Mouse (Mus musculus): Measurements from ENCODE around the gene Icosl.
A peak's percentile ranks its signal among the peaks of the same experiment; 100 is the strongest.
"Not testable (repeated sequence)": the region's sequence is repeated elsewhere in the genome, so short reads cannot be mapped to it uniquely, and the experiment has no call there.

The Icosl gene

DNA sequence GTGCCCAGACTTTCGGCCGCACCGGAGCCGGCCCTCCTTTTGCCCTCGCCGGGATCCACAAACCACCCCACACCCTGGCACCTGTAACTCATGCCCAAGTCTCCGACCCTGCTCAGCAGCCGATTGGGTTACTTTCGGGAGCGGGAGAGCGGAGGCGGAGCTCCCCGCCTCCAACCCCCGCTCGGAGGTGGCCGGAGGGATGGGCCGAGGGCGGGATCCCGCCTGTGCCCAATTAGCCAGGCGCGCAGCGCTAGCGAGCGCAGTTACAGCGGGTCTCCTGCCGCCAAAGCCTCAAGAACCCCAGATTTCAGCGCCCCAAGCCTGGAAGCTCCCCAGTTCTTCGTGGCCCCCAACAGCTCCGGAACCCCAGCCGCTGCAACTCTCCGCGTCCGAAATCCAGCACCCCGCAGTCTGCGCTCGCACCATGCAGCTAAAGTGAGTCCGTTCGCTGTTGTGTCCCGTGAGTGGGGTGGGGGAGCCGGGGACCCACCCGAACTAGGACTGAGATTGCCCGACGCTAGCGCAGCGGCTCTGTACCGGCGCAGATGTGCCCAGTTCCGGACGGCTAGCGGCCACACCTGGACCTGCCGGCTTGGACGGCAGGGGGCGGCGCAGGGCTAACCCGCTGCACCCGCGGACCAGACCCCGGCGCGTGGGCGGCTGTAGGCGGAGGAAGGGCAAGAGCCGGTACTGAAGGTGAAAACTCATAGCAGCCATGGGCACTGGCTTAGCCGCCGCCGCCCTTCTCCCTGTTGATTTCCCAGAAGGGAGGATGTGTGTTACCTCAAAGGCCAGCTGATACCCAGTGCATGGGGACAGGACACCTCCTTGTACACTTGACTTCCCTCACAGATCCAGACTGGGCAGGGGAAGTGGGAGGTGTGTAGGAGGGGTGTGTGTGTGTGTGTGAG is at the start of gene Icosl:
Icosl (plus strand) TSS at position 202 of the 911 bp plus-strand sequence.
- DNase-seq (ENCODE audit: low read depth, low spot score), result no peak

DNA sequence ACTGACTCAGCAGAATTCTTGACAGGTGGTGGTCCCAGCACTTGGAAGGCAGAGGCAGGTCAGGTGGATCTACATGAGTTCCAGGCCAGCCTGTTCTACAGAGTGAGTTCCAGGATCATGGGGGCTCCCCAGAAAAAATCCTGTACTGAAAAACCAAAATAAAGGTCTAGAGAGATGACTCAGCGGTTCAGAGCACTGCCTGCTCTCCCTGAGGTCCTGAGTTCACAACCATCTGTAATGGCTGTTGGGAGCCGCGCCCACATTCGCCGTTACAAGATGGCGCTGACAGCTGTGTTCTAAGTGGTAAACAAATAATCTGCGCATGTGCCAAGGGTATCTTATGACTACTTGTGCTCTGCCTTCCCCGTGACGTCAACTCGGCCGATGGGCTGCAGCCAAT is 49.1 kb upstream of the Icosl start:
- not testable (repeated sequence) for DNase-seq (ENCODE audit: low read depth, low spot score)

DNA sequence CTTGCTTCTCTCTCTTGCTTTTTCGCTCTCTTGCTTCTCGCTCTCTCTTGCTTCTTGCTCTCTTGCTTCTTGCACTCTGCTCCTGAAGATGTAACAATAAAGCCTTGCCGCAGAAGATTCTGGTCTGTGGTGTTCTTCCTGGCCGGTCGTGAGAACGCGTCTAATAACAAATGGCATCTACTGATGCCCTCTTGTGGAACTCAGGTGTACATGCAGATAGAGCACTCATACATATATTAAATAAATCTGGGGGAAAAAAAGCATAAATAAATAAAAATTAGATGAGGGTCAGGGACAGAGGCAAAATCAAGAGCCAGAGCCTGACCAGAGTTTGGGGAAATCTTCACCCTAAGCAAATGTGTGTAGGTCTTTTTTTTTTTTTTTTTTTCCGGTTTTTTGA is 43.6 kb upstream of the Icosl start:
- not testable (repeated sequence) for DNase-seq (ENCODE audit: low read depth, low spot score)

DNA sequence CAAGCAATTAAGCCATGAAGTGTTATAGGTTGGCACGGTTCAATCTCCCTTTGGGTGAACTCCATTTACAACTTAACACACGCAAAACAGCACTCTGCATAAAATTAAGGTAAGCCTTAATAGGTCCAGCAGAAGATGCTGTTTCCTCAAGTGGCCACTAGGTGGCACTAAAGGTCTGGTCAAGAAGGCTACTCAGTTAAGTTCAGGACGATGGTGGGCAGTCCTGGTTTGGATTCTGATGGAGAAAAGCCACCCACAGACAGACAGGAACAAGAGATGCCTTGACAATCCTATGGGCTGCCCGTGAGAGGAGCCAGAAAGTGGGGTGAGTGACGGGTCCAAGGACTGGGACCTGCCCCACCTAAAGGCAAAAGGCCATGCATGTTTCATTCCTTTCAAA is 41.0 kb upstream of the Icosl start:
- peak; percentile 65 for DNase-seq (ENCODE audit: low read depth, low spot score)

DNA sequence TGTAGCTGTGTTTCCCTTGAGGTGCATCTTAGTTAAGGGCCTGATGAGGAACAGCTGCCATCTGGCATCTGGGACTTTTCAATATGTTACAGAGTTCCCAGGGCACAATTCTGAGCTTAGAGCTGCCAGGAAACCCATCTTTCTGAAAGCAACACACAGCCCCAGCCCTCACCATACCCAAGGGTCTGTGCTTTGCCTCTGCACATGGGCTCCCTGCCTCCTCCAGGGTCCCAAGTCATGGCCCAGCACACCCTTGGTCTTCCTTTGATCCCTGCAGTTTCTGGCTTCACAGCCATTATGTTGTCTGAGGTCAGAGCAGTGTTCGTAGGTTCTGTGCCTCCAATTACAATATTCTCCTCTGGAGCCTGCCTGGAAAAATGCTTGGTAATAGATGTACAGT is 40.0 kb upstream of the Icosl start:
- no peak for DNase-seq (ENCODE audit: low read depth, low spot score)

DNA sequence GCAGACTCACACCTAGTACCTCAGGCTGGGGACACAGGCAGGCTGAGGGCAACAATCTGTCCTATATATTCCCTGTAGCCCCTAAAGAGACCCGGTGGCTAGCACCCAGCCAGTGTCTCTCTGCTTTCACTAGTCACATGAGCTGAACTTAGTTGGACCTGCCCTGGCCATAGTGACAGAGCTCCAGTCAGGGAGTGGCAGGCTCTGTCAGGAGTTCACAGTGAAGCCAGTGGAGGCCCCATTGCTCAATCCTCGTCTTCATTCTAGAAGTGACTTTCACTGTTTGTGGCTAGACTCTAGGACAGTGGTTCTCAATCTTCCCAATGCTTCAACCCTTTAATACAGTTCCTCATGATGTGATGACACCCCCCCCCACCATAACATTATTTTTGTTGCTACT is 37.1 kb upstream of the Icosl start:
- DNase-seq (ENCODE audit: low read depth, low spot score), result no peak

DNA sequence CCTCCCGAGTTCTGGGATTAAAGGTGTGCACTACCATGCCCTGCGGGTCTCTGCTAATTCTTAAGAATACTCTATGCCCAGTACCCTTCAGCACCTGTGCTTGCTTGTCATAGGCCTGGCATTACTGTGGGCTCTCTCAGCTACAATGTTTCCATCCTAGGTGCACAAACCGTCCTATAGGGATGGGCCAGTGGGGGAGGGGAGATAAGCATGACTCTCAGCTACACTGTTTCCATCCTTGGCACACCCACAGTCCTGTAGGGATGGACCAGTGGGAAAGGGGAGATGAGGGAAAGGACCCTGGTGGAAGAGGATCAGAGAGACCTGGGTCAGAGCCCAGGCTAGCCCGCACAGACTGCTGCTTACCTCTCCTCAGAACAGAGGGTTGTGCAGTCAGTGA is 32.0 kb upstream of the Icosl start:
- DNase-seq (ENCODE audit: low read depth, low spot score), result no peak

DNA sequence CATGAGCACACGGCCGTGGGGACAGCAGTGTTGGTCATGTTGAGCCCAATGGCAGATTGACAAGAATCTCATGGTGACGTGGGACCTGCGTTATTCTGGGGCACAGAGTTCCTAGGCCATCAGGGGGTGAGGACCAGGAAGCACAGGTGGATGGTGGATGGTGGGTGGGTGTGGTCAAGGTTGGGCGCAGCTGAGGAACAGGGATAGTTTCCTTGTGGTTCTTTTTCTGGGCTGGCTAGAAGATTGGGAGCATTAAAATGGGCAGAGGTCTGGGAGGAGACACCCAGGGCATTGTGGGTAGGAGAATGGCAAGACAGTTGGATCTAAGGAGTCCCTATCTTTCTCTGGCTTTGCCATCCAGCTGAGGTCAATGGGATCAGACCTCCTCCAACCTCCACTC is 27.5 kb upstream of the Icosl start, which contains the start of gene Dnmt3l:
Dnmt3l (plus strand) TSS at position 301 of the 400 bp plus-strand sequence.
- no peak for DNase-seq (ENCODE audit: low read depth, low spot score)

DNA sequence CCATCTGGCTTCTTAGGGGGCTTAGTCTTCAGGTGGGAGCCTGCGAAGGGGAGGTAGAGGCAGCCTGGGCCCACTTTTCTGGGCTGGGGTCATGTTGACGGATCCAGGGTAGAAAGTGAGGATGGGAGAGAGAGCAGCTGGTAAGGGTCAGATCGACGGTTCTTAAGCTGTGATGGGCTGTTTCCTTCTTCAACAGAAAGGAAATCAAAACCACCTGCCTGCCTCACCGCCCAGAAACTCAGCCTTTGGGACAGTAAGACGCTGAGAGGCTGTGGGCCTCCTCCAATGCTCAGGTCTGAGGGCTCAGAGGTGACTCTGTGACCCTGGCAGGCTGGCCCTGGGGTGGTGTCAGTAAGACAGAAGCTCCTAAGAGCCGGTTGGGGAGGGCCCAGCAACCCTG is 27.0 kb upstream of the Icosl start:
- DNase-seq (ENCODE audit: low read depth, low spot score), result no peak

DNA sequence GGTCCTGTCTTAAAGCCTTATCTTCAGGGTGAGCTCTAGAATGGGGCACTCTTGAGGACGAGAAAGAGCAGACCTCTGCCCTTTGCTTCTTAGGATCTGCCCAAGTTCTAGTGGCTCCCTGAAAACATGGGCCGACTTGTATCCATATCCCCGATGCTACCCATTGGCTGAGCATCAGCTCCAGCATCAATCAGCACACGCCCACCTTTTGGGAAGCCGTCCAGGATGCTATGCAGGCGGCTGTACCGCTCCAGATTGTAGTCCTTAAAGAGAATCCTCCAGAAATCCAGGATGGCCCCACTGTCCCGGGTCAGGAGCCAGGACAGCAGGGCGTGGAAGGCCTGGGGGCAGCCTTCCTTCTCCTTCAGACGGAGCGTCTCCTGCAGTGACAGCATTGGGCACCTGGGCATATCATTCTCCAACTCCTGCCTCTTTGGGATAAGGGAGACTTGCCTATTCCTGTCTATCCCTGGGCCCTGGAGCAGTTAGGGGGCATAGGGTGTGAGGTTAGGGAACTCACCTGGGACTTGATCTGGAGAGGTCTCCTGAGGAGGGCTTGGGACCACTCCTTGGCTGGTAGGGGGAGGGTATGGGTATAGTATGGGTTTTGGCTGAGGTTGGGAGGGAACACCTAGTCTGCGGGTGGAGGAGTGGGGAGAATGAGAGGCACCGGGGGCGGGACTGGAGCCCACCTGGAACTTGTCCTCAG is 26.3 kb upstream of the Icosl start:
- DNase-seq (ENCODE audit: low read depth, low spot score), result no peak

DNA sequence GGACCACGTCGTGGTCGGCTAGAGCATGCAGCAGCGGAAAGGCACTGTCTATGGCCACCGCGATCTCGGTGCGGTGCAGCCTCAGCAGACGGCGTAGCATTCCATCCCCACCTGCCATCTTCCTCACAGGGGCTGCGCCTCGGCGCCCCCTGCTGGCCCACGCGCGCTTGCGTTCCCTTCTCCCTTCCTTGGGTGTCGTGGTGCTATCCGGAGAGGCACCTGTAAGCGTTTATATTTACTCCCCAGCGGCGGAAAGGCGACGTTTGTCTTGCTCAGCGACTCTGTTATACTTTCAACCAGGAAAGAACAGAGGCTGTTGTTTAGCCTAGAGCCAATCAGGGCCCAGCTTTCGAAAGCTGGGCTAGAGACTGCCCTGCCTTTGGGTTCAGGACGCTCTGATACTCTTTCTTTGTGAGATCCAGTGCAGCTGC is 25.7 kb upstream of the Icosl start, which contains the start of gene Aire:
Aire (minus strand) TSS at position 205 of the 431 bp plus-strand sequence.
- no peak for DNase-seq (ENCODE audit: low read depth, low spot score)

DNA sequence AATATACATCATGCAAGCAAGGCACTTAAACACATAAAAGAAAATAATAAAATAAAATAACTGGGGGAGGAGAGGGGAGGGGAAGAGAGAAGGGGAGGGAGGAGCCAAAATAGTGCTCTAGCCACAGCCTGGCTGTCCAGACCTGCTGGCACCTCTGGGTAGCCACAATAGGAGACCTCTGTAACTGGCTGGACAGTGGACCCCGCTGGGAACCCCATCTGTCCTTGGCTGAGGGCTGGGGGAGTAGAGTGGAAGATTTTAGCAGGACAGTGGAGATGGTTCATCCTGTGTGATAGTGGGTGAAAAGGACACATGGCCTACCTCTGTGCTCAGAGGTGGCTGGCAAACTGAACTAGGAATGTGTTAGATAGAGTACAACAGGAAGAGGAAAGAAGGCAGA is 24.6 kb upstream of the Icosl start:
- DNase-seq (ENCODE audit: low read depth, low spot score), result no peak

DNA sequence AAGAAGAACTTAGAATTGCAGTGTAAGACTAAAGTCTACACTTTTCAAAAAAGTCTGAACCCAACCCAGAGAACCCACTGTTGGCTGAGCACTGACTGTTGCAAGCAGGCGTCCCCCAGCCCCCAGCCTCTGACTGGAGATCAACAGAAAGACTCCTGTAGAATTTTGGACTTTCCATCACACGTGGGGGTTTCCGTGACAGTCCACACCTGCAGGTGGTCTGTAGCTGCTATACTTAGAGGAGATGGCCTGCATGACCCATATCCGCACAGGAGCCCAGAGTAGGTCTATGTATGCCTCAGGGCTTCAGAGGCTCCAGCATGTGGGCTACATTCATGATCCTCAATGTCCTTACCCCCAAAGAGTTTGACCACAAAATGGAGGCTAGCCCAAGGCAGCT is 22.7 kb upstream of the Icosl start:
- DNase-seq (ENCODE audit: low read depth, low spot score), result no peak

DNA sequence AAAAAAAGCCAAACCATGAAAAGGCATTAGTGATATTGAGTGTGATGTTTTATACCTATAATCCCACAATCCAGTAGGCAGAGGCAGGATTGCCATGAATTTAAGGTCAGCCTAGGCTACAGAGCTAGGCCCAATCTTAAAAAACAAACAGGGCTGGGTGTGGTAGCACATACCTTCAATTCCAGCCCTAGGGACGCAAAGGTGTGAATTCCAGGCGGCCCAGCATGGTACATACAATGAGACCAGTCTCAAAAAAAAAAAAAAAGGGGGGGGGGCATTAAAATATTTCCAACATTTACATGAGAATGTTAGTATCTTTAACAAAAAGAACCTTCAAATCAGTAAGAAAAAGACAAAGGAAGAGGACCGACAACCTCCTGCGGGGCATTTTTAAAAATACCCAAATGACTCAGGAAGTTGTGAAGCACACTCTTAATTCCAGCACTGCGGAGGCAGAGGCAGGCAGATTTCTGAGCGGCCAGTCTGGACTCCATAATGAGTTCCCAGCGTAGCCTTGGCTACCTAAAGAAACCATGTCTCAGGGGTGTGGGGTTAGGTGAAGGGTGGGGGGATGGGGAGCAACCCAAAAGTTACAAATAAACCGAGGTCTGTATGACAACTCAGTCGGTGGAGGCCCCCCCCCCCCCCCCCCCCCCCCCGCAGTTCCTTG is 20.9 kb upstream of the Icosl start:
- no peak for DNase-seq (ENCODE audit: low read depth, low spot score)

DNA sequence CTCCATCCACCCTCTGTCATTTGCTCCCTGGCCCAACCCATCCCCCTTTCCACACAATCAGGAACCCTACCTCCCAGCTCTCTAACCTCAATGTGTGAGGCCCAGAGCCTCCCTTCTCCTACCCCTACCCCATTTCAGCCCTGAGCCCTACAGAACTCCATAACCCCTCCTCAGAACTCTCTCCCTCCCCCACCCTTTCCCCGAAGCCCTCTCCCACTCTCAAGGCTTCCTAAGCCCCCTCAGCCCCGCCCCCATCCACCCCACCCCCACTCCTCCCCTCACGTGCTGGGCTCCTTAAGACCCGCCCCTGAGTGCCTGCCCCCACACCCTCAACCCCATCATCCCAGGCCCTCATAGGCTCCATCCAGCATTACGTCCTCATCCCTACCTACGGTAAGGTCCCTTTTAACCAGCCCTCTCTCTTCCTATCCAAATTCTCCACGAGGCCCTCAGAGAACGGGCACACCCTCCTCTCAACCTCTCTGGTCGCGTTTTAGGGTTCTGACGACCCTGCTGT is 19.5 kb upstream of the Icosl start:
- DNase-seq (ENCODE audit: low read depth, low spot score), result no peak

DNA sequence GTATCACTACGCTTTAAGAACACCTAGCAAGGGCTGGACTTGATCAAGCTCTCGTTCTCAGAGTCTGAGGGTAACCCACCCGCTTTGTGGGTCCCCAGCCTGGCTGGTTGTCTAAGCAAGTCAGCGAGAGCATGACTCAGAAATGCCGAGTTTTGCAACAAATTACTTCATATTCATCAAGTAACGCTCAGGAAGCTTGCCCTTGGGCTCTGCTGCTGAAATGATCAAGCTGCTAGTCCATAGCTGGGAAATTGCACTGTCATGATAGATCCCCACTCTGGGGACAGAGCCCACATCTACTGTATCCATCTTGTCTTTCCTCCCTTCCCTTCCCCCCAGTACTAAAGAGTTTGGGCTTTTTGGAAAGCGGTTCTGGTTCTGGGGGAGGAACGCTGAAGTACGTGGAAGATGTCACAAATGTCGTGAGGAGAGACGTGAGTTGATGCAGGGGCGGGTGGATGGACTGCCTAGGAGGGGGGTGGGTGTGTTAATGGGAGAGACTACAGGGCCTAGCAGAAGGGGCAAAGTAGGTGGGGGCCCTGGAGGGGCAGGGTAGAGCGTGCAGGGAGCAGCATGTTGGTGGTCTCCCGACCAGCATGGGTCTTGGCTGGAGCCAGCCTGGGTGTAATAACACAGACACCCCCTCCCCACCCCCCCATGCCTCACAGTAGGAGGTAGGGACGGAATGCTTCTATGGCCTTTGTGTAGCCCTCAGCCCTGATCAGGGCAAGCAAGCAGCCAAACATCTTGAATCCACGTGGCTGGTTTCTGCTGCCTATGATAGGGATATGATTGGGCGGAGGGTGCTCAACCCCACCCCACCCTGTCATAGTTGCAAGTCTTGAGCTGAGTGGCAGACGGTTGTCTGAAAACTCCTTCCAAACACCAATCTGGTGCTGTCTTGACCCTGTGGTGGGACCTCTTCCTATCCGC is 14.2 kb upstream of the Icosl start:
- no peak for DNase-seq (ENCODE audit: low read depth, low spot score)

DNA sequence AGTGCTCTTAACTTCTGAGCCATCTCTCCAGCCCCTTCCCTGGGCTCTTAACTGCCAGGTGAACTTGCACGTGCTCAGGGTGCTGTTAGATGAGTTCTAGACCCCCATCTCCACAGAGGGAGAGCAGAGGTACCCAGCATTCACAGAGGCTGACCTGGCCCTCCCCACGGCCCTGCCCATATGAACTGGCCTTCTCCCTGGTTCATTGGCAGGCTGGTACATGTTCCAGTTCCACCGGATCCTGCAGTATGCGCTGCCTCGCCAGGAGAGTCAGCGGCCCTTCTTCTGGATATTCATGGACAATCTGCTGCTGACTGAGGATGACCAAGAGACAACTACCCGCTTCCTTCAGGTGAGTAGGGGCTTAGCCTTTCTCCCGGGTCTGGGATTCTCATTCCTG is 12.0 kb upstream of the Icosl start:
- no peak for DNase-seq (ENCODE audit: low read depth, low spot score)

DNA sequence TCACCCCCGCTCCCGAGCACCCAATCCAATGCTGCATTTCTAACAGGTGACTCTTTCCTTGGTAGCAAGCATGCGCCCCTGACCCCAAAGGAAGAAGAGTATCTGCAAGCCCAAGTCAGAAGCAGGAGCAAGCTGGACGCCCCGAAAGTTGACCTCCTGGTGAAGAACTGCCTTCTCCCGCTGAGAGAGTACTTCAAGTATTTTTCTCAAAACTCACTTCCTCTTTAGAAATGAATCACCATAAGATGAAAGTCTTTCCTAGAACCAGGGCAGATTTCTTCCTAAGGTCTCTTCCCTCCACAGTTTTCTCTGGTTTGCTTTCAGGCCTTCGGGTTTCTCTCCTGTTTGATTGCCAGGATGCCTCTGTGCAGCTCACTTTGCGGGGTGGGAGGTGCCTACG is 6.0 kb upstream of the Icosl start:
- no peak for DNase-seq (ENCODE audit: low read depth, low spot score)

DNA sequence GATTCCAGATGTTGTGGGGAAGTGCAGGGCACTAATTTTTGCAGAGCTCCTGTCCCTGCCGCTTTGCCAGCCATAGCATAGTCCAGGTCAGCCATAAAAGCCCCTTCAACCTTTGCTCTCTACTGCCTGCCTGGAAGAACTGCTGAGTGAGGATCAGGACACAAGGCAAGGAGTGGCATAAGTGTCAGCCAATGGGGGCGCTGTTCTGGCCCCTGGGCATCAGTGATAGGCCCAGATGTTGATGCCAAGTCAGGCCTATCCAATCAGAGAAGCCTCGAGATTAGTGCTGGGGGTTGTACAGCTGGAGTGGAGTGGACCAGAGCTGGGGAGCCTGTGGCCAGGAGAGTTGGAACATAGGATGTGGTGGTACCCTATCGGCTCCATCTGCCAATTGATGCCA is 1.9 kb upstream of the Icosl start:
- no peak for DNase-seq (ENCODE audit: low read depth, low spot score)

DNA sequence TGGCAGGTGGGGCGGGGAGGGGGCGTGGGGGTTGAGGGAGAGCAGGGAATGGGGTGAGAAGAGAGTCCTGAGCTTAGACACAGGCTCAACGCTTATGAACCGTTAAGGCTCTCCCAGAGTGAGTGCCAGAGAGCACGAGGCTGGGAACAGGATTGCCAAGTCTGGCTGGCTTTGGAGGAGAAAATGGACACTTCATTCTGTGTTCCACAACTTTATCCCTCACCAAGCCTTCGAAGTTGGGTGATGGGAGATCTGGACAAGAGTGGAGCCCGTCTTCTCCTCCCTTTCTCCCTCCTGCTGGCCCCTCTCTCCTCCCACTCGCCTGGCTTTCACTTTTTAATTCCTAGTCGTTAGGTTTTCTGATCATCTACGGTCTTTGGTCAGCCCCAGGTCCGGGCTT is 561 bp upstream of the Icosl start:
- DNase-seq (ENCODE audit: low read depth, low spot score), result no peak

DNA sequence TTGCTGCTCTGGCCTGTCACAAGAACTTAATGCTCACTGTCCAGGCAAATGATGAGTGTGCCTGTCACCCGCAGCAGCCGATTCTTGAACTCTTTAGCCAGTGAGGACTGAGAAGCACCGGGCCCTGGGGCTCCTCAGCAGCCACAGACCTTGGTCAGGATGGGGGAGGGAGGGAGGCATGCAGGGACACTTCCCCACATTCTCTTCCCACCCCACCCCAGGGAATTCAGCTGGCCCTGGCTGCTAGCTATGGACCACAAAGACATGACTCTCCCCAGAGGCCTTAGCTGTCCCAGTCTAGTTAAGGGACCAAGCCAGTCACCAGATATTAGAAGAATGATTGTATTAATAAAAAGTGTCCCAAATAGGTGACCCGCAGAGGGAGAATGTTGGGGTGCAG is 5.0 kb downstream of the Icosl start:
- no peak for DNase-seq (ENCODE audit: low read depth, low spot score)
